Mouse (Mus musculus): ENCODE data around the gene Lif. TPM values are rescaled to one million over a fixed set of nuclear protein-coding genes. Genes with fewer than 3 reads are reported as not detected.

Lif gene
- under 1 TPM; 0.24 to 0.45 TPM for total RNA-seq (2021)
- long read RNA-seq, experiment 1, partial matches to known transcripts, result 0 of 1 reads
- long read RNA-seq, experiment 1, other reads (novel, unspliced or antisense), result 1 of 1 reads
- long read RNA-seq, experiment 2, result 0 reads

- intact Hi-C loops (cut with DNase I; ENCODE audit: low total_unique reads), result no loop called here
- no peak for DNase-seq
These were observed at the start of gene Lif for GRCm38 (mm10) chr11:4256846-4257607. Lif (plus strand) TSS chr11:4257557.

DNA sequence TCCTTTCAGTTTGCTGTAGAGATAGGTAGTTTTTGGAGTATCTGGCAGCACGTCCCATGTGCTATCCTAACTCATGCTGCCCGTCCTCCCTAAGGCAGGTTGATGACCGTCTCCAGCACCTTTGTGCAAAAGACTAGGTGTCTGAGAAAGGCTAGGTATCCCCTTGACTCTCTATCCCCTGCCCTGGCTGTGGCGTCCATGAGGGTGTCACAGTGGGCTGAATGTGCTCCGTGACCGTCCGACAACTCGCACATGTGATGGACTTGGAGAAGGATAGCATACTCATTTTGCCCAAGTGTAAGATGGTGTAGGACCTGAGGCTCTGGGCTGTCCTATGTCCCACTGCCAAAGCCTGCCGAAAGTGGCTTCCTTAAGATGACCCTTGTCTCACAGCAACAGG, 49.7 kb upstream of the Lif start:
- DNase-seq, result no peak
- intact Hi-C loops (cut with DNase I; ENCODE audit: low total_unique reads), result no loop called here

GRCm38 (mm10) chr11:4209556-4209955, 47.8 kb upstream of the Lif start:
- no peak for DNase-seq
- intact Hi-C loops (cut with DNase I; ENCODE audit: low total_unique reads), result no loop called here

- DNase-seq, result no peak
- intact Hi-C loops (cut with DNase I; ENCODE audit: low total_unique reads), result no loop called here
These were observed 46.6 kb upstream of the Lif start for GRCm38 (mm10) chr11:4210786-4211185.

- DNase-seq, result no peak
These were observed 44.2 kb upstream of the Lif start for GRCm38 (mm10) chr11:4213107-4213506.

DNA sequence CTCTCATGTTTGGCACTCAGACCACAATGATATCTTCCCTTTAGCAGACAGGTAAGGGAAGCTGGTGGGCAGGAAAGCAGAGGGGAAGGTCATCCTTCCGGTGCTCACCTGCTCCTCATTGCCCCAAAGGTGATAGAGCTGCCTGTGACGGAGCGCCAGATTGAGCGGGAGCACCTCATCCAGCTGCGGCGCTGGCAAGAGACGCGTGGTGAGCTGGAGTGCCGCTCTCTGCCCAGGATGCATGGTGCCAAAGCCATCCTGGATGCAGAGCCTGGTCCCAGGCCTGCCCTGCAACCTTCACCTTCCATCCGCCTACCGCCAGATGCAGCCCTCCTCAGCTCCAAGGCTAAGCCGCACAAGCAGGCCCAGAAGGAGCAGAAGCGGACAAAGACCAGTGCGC, 42.8 kb upstream of the Lif start:
- intact Hi-C loops (cut with DNase I; ENCODE audit: low total_unique reads), result no loop called here
- DNase-seq, result no peak

More at GRCm38 (mm10) chr11:4213107-4213506, 44.2 kb upstream of the Lif start:
- intact Hi-C loops (cut with DNase I; ENCODE audit: low total_unique reads), result no loop called here

- no peak for DNase-seq
- intact Hi-C loops (cut with DNase I; ENCODE audit: low total_unique reads), result no loop called here
These were observed 42.3 kb upstream of the Lif start for GRCm38 (mm10) chr11:4215061-4215460.

GRCm38 (mm10) chr11:4216248-4217000, 40.9 kb upstream of the Lif start:
- DNase-seq, result no peak
- intact Hi-C loops (cut with DNase I; ENCODE audit: low total_unique reads), result no loop called here

DNA sequence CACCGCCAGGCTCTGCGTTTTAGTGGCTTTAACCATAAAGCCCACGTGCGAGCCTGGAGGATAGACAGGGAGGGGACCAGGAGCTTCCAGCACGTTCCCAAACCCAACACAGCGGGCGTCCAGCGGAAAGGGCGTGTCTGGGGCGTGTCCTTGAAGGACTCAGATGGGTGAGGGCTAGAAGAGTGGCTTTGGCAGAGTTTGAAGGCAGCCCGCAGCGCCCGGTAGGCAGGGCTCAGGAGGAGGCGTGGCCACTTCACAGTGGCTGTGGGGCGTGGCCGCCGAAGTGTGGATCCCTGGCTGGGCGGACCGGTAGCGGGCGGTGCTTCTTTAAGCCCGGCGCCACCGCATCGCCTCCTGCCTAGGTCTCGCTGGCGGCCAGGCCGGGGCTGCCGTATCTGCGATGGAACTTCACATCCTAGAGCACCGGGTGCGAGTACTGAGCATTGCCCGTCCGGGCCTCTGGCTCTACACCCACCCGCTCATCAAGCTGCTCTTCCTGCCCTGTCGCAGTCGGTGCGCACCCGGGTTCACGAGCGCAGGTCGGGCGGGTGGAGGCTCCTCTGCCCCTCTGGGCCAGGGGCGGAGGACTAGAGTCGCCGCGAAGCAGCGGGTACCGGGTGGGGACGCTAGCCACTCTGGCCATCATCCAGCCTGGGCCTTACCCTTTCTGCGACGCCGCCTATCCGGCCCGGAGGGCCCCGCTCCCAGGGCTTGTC, 39.3 kb upstream of the Lif start, which contains the start of gene Castor1:
Gene Castor1, plus strand, starts transcription at position 312 of the 716 bp plus-strand sequence.
- intact Hi-C loops (cut with DNase I; ENCODE audit: low total_unique reads), result loop anchor here (2.0 kb wide), 1 partner anchor 83 kb away; the partner anchor contains the start of gene Rnf215
- DNase-seq, result peak; percentile 89

GRCm38 (mm10) chr11:4218637-4219036, 38.7 kb upstream of the Lif start:
- no peak for DNase-seq
- intact Hi-C loops (cut with DNase I; ENCODE audit: low total_unique reads), result loop anchor here (2.0 kb wide), 1 partner anchor 84 kb away; the partner anchor contains the start of gene Rnf215

DNA sequence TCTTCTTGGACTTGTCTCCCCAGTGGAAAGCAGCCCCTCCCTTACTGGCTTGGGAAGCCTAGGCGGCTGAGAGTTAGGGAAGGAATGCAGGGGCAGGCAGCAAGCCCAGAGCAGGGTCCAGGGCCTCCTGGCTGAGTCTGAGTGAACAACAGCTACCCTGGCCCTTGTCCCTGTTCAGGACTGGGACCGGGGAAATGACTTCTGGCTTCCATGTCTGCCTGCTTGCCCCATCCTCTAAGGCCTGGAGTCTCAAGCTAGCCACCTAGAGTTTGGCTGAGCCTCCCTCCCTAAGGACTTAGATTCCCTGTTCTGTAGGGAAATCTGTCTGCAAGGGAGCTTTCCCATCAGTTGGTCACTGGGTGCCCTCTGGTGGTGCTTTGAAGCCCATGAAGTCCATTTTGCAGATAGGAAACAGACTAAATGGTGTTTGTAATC, 38.0 kb upstream of the Lif start:
- intact Hi-C loops (cut with DNase I; ENCODE audit: low total_unique reads), result loop anchor here (2.0 kb wide), 1 partner anchor 85 kb away; the partner anchor contains the start of gene Rnf215
- DNase-seq, result peak; percentile 77

DNA sequence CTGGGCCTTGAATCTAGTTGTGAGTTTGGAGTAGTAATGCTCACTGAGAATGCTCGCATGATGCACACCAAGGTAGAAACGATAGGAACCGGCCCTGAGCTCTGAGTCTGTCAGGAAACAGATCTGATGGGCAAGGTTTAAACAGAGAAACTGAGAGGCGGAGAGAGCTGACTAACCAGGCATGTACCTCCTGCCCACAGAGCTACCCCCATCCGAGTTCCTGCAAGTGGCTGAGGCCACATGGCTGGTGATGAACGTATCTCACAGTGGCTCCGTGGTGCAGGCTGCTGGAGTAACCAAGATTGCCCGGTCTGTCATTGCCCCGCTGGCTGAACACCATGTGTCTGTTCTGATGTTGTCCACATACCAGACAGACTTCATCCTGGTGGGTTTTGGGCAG, 37.4 kb upstream of the Lif start:
- DNase-seq, result no peak
- intact Hi-C loops (cut with DNase I; ENCODE audit: low total_unique reads), result loop anchor here (2.0 kb wide), 2 partner anchors 39 to 85 kb away; partner anchors contain the start of gene Rnf215

DNA sequence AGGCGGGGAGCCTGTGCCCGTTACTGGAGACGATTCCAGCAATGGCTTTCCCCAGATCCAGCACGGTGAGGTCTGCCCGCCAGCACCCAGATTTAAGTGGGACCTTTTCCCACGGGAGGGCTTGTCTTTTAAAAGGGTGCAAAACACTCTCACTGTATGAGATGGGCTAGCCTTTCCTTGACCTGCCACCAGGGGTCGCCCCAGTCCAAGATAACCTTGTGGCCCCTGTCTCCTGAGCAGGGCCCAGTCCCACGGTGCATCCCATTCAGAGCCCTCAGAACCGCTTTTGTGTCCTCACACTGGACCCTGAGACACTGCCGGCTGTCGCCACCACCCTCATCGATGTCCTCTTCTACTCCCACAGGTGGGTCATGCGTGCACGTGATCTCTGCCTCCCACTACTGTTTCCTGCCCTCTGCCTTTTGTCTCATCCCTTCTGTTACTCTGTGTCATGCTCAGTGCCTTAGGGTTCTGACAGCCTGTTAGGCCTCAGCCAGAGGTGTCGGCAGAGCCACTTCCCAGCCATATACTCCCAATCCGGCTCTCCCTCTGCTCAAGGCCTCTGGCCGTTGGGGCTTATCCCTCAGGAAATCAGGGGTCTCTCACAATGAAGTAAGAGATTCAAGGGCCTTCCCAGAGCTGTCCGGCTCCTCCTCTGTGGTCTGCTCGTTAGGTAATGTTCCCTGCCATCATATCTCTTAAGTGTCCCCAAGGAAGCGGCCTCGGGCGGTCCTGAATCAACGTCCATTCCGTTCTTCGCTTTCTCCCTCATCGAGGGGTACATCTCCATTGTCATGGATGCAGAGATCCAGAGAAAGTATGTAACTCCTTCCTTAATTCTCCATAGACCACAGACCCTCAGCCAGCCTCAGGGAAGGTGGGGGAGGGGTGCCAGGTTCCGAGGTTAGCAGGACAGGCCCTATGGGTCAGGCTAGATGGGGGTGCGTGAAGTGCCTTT, 36.6 kb upstream of the Lif start:
- intact Hi-C loops (cut with DNase I; ENCODE audit: low total_unique reads), result loop anchor here (2.0 kb wide), 1 partner anchor 38 kb away; no protein-coding TSS in a partner anchor
- peak; percentile 80 for DNase-seq

GRCm38 (mm10) chr11:4222046-4222950, 35.1 kb upstream of the Lif start:
- intact Hi-C loops (cut with DNase I; ENCODE audit: low total_unique reads), result no loop called here
- no peak for DNase-seq

GRCm38 (mm10) chr11:4223393-4224188, 33.8 kb upstream of the Lif start:
- intact Hi-C loops (cut with DNase I; ENCODE audit: low total_unique reads), result loop anchor here (2.0 kb wide), 1 partner anchor 93 kb away; no protein-coding TSS in a partner anchor
- DNase-seq, result no peak

DNA sequence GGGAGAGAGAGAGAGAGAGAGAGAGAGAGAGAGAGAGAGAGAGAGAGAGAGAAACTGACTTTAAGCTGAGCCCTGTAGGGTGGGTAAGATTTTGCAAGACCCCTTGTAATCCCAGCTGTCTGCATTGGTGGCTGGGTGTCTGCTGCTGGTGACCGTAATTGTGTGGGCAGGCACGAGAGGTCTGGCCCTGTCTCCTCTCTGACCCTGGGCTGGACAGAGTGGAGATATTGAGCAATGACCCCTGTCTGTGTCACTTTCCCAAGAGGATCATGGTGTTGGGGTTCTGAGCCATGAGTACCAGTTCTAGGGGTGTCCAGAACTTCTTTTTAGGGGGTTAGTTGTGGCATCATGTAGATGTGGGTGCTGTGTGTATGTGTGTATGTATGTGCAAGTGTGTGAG, 33.1 kb upstream of the Lif start:
- intact Hi-C loops (cut with DNase I; ENCODE audit: low total_unique reads), result loop anchor here (2.0 kb wide), 1 partner anchor 93 kb away; no protein-coding TSS in a partner anchor
- no peak for DNase-seq
